Mouse (Mus musculus): Measurements from ENCODE around the gene Ets1. TPM values are rescaled to one million over a fixed set of nuclear protein-coding genes. Genes with fewer than 3 reads are reported as not detected.
A peak's percentile ranks its signal among the peaks of the same experiment; 100 is the strongest.

Ets1 gene
- total RNA-seq, 2 experiments from 2014 or later: 64.3 to 67.1 TPM

- intact Hi-C loops (cut with DNase I): no loop called here
- DNase-seq (ENCODE audit: low spot score): no peak
Measured at GRCm38 (mm10) chr9:32660406-32660960, 24.5 kb downstream of the Ets1 start.

GRCm38 (mm10) chr9:32661071-32661470 lies 25.1 kb downstream of the Ets1 start:
- no peak for DNase-seq (ENCODE audit: low spot score)

GRCm38 (mm10) chr9:32661561-32661960 lies 25.5 kb downstream of the Ets1 start:
- intact Hi-C loops (cut with DNase I): no loop called here
- DNase-seq (ENCODE audit: low spot score): no peak

More at GRCm38 (mm10) chr9:32661071-32661470, 25.1 kb downstream of the Ets1 start:
- intact Hi-C loops (cut with DNase I): no loop called here

- DNase-seq (ENCODE audit: low spot score): peak; percentile 46
- intact Hi-C loops (cut with DNase I): no loop called here
Measured at GRCm38 (mm10) chr9:32666611-32667517, 30.8 kb downstream of the Ets1 start.

- DNase-seq (ENCODE audit: low spot score): no peak
- intact Hi-C loops (cut with DNase I): no loop called here
Measured at GRCm38 (mm10) chr9:32667518-32667908, 31.5 kb downstream of the Ets1 start.

- DNase-seq (ENCODE audit: low spot score): no peak
- intact Hi-C loops (cut with DNase I): no loop called here
Measured at GRCm38 (mm10) chr9:32668075-32668673, 32.2 kb downstream of the Ets1 start.

- DNase-seq (ENCODE audit: low spot score): no peak
- intact Hi-C loops (cut with DNase I): no loop called here
Measured at GRCm38 (mm10) chr9:32669397-32669796, 33.4 kb downstream of the Ets1 start.

GRCm38 (mm10) chr9:32671970-32672859 lies 36.2 kb downstream of the Ets1 start:
- intact Hi-C loops (cut with DNase I): loop anchor here (5.0 kb wide), 1 partner anchor 270 kb away; no protein-coding TSS in a partner anchor
- DNase-seq (ENCODE audit: low spot score): peak; percentile 81

- DNase-seq (ENCODE audit: low spot score): no peak
- intact Hi-C loops (cut with DNase I): loop anchor here (2.0 to 5.0 kb wide), 2 partner anchors 81 to 268 kb away; no protein-coding TSS in a partner anchor
Measured at GRCm38 (mm10) chr9:32673923-32674322, 37.9 kb downstream of the Ets1 start.

GRCm38 (mm10) chr9:32675671-32676409 lies 39.8 kb downstream of the Ets1 start:
- intact Hi-C loops (cut with DNase I): loop anchor here (2.0 to 5.0 kb wide), 3 partner anchors 15 to 83 kb away; no protein-coding TSS in a partner anchor
- DNase-seq (ENCODE audit: low spot score): no peak

GRCm38 (mm10) chr9:32676480-32676879 lies 40.5 kb downstream of the Ets1 start:
- intact Hi-C loops (cut with DNase I): loop anchor here (2.0 to 5.0 kb wide), 2 partner anchors 14 to 51 kb away; no protein-coding TSS in a partner anchor

GRCm38 (mm10) chr9:32677646-32678045 lies 41.6 kb downstream of the Ets1 start:
- intact Hi-C loops (cut with DNase I): loop anchor here (2.0 to 5.0 kb wide), 2 partner anchors 13 to 50 kb away; no protein-coding TSS in a partner anchor
- no peak for DNase-seq (ENCODE audit: low spot score)

More at GRCm38 (mm10) chr9:32676480-32676879, 40.5 kb downstream of the Ets1 start:
- no peak for DNase-seq (ENCODE audit: low spot score)

GRCm38 (mm10) chr9:32678120-32678757 lies 42.2 kb downstream of the Ets1 start:
- DNase-seq (ENCODE audit: low spot score): no peak
- intact Hi-C loops (cut with DNase I): loop anchor here (5.0 kb wide), 1 partner anchor 49 kb away; no protein-coding TSS in a partner anchor

GRCm38 (mm10) chr9:32679531-32679930 lies 43.5 kb downstream of the Ets1 start:
- intact Hi-C loops (cut with DNase I): loop anchor here (5.0 kb wide), 1 partner anchor 48 kb away; no protein-coding TSS in a partner anchor
- no peak for DNase-seq (ENCODE audit: low spot score)

- intact Hi-C loops (cut with DNase I): no loop called here
- no peak for DNase-seq (ENCODE audit: low spot score)
Measured at GRCm38 (mm10) chr9:32680201-32680600, 44.2 kb downstream of the Ets1 start.

- intact Hi-C loops (cut with DNase I): no loop called here
- no peak for DNase-seq (ENCODE audit: low spot score)
Measured at GRCm38 (mm10) chr9:32685793-32686558, 50.0 kb downstream of the Ets1 start.

GRCm38 (mm10) chr9:32688351-32688750 lies 52.3 kb downstream of the Ets1 start:
- DNase-seq (ENCODE audit: low spot score): no peak

More at GRCm38 (mm10) chr9:32688351-32688750, 52.3 kb downstream of the Ets1 start:
- intact Hi-C loops (cut with DNase I): no loop called here

Measured in heart, postnatal 25 days (tissue).